9 mouse cellular contexts compared by ENCODE assay signal in genomic region chr10:42583157-42583872, GRCm38 (mm10). TPM values are rescaled to one million over a fixed set of nuclear protein-coding genes. Genes with fewer than 3 reads are reported as not detected.
A peak's percentile ranks its signal among the peaks of the same experiment; 100 is the strongest.
DNase-seq lines count a peak whose midpoint lies in the region; ATAC-seq and TF ChIP-seq lines count a peak whose summit lies in the region.
"Had no signal": no experiment of that assay in that cellular context is flagged by ENCODE, and none has a peak within 500 bp of the region (broad histone marks: within the 10 kb centered on the region; RNA-seq: fewer than 3 reads in every experiment).

Nr2e1 (minus strand) TSS chr10:42583632.
Ostm1 (plus strand) TSS chr10:42583822.

- peaks cover 80% of the 10 kb centered on the region for H3K27me3 ChIP-seq in embryonic facial prominence, embryonic 11.5 days (ENCODE audit: control insufficient read depth, insufficient read depth, low read length)
- H3K27me3 ChIP-seq in hindbrain, postnatal 0 days (ENCODE audit: insufficient read depth, low read length): peaks cover 87% of the 10 kb centered on the region

- peak within 1 kb of the TSS; percentile 53 for H3K9ac ChIP-seq in embryonic facial prominence, embryonic 11.5 days (replicated peaks; ENCODE audit: low read length)
- H3K9ac ChIP-seq in hindbrain, postnatal 0 days (replicated peaks; ENCODE audit: low read length): no peak within 1 kb of the TSS

- peak within 1 kb of the TSS; percentile 44 for H3K4me2 ChIP-seq in embryonic facial prominence, embryonic 11.5 days (ENCODE audit: low read depth, low read length)
- peak within 1 kb of the TSS; percentile 40 for H3K4me2 ChIP-seq in hindbrain, postnatal 0 days (ENCODE audit: low read depth, low read length)

- under 1% methylated on average over 43 of the region's 43 CpGs for WGBS in embryonic facial prominence, embryonic 11.5 days
- WGBS in hindbrain, postnatal 0 days: under 1% methylated on average over 43 of the region's 43 CpGs

- H3K4me1 ChIP-seq in embryonic facial prominence, embryonic 11.5 days (ENCODE audit: control insufficient read depth, insufficient read depth, low read length): no peaks in the 10 kb centered on the region; the same call in none of the 2 replicates
- H3K4me1 ChIP-seq in hindbrain, postnatal 0 days (ENCODE audit: insufficient read depth, low read length): no peaks in the 10 kb centered on the region

- no peak for TF ChIP-seq CTCF in hindbrain, postnatal 0 days (IDR thresholded peaks at IDR 0.05; ENCODE audit: low read depth)

- ATAC-seq in embryonic facial prominence, embryonic 11.5 days (replicated peaks; ENCODE audit: insufficient number of reproducible peaks, low FRiP score, low TSS enrichment, low read depth): no peak; the same call in 1 of the 2 replicates
- 0 out of 2 replicates have a peak, but pooled peaks have one; percentile 22 for ATAC-seq in hindbrain, postnatal 0 days

- DNase-seq in kidney, adult 18-20 months: peak; percentile 50
- no peak for DNase-seq in kidney, adult 11 months
- peak; percentile 66 for DNase-seq in embryonic facial prominence, embryonic 11.5 days (ENCODE audit: low spot score)
- no peak for DNase-seq in hindbrain, postnatal 0 days (ENCODE audit: low spot score)
- DNase-seq in left cerebral cortex, postnatal 14 days (ENCODE audit: low spot score in 2 of 2): peak; percentile 42 to 61
- peak; percentile 54 for DNase-seq in right cerebral cortex, adult 18-20 months
- DNase-seq in thymus, adult 18-20 months: no peak
- DNase-seq in spleen, postnatal 4 days (ENCODE audit: low spot score in 2 of 2): no peak

- no peaks in the 10 kb centered on the region for H3K36me3 ChIP-seq in embryonic facial prominence, embryonic 11.5 days (replicated peaks; ENCODE audit: control insufficient read depth, insufficient read depth, low read depth, low read length)
- H3K36me3 ChIP-seq in hindbrain, postnatal 0 days (ENCODE audit: insufficient read depth, low read length): no peaks in the 10 kb centered on the region

- H3K27ac ChIP-seq in embryonic facial prominence, embryonic 11.5 days (replicated peaks; ENCODE audit: low read depth, low read length): no peak within 1 kb of the TSS
- H3K27ac ChIP-seq in hindbrain, postnatal 0 days: no peak within 1 kb of the TSS

- intact Hi-C loops in left cerebral cortex, postnatal 14 days (cut with DNase I): loop anchor here (5.0 kb wide), 1 partner anchor 166 kb away; no protein-coding TSS in a partner anchor

- H3K4me3 ChIP-seq in embryonic facial prominence, embryonic 11.5 days (ENCODE audit: low read depth, low read length): peak within 1 kb of the TSS; percentile 30
- H3K4me3 ChIP-seq in hindbrain, postnatal 0 days (ENCODE audit: low read length): peak within 1 kb of the TSS; percentile 26

- H3K9me3 ChIP-seq in embryonic facial prominence, embryonic 11.5 days (replicated peaks; ENCODE audit: control insufficient read depth, low read length): no peaks in the 10 kb centered on the region
- no peaks in the 10 kb centered on the region for H3K9me3 ChIP-seq in hindbrain, postnatal 0 days (ENCODE audit: low read length)

RNA-seq across cellular contexts. Expression of gene Nr2e1, which starts in this region (rescaled TPM):
- 8.6 and 11.8 TPM in 2 replicates for polyA plus RNA-seq in embryonic facial prominence, embryonic 11.5 days (2014; fragmentation: Nextera tagmentation; extraction: Ambion mirVana)
- total RNA-seq in hindbrain, postnatal 0 days (2014; rRNA removed): 0.10 TPM in 1 of 2 replicates, not detected in the other
- not detected in 2 replicates for polyA plus RNA-seq in hindbrain, postnatal 0 days (2015; fragmentation: Nextera tagmentation; extraction: Ambion mirVana)
- 10 to 100 TPM; 11.0 to 13.8 TPM for total RNA-seq in left cerebral cortex, postnatal 14 days (2021)
- total RNA-seq: heart, postnatal 36 days had no signal

RNA-seq across cellular contexts. Expression of gene Ostm1, which starts in this region (rescaled TPM):
- polyA plus RNA-seq in embryonic facial prominence, embryonic 11.5 days (2014; fragmentation: Nextera tagmentation; extraction: Ambion mirVana): 15.5 and 16.0 TPM in 2 replicates
- total RNA-seq in hindbrain, postnatal 0 days (2014; rRNA removed): 37.0 and 43.1 TPM in 2 replicates
- 36.8 and 39.2 TPM in 2 replicates for polyA plus RNA-seq in hindbrain, postnatal 0 days (2015; fragmentation: Nextera tagmentation; extraction: Ambion mirVana)
- 10 to 100 TPM; 46.8 to 48.8 TPM for total RNA-seq in left cerebral cortex, postnatal 14 days (2021)

Comparison
In these comparisons a context has a peak if more than half of its experiments do, and no peak if none do; other contexts are left out.
1. RNA of gene Nr2e1 (total RNA-seq): 11.0 to 13.8 TPM in left cerebral cortex, postnatal 14 days; 0.10 TPM in hindbrain, postnatal 0 days; every median in the first group is over 10 times any median in the second.
2. DNase-seq: peak in kidney, adult 18-20 months (single experiment), embryonic facial prominence, embryonic 11.5 days (single experiment), left cerebral cortex, postnatal 14 days (2 of 2) and right cerebral cortex, adult 18-20 months (single experiment); none in kidney, adult 11 months (single experiment), hindbrain, postnatal 0 days (single experiment), thymus, adult 18-20 months (0 of 2) and spleen, postnatal 4 days (0 of 2).